Mouse (Mus musculus) left cerebral cortex, postnatal 14 days (tissue): ENCODE measurements at regions not wholly inside any gene's neighbourhood (a gene's known extent, or its start where the extent isn't known, plus 50 kb on each side); places are given as distances from the start of the nearest gene placed in this dataset.
A peak's percentile ranks its signal among the peaks of the same experiment; 100 is the strongest.

ENCODE experiments used
- DNase-seq, 2 experiments: peaks; one replicate each; pipeline ENCODE4 v3.0.0; 2021 to 2022; ENCODE audit warnings: low spot score in 2 of 2, mixed read lengths in 1 of 2
- intact Hi-C: fragments of 180-260 bp; cut with DNase I; formaldehyde crosslinking; loops from one replicate; pipeline ENCODE4 v1.15.1; 2025

DNA sequence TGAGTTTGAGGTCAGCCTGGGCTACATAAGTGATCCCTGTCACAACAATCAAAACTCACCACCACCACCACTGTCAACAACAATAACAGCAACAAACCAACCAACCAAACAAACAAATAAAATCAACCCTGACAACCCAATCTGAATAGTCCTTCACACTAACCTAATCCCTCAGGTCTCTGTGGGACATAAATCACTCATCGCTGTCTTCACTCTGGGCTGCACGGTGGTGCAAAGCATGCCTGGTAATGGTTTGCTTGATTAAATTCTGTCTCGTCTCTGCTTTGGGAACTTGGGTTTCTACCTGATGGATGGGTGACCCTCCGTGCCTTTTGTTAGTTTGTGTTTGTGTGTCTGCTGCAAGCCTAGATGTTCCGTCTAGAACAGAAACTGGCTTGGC is 100.6 kb downstream of the Slc17a6 start:
- intact Hi-C loops = no loop called here

DNA sequence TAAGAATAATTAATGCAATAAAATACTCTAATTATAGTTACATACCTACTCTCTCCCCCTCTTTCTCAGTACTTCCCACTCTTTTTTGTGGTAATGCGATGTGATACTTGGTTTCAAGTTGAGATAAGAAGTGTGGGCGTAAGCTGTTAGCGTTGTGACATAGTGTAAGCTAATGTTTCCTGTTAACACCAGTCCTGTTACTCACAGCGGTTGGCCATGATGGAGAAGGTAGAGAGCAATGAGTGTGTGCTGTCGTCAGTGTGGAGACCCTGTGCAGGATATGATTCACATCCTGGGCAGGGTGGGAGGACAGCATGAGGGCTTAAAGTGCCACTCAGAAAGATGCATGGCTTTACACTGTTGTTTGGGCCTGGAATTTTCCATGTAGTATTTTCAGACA is 102.1 kb downstream of the Slc17a6 start:
- DNase-seq = no peak
- intact Hi-C loops = no loop called here

More for the DNA sequence above, 100.6 kb downstream of the Slc17a6 start:
- no peak for DNase-seq

DNA sequence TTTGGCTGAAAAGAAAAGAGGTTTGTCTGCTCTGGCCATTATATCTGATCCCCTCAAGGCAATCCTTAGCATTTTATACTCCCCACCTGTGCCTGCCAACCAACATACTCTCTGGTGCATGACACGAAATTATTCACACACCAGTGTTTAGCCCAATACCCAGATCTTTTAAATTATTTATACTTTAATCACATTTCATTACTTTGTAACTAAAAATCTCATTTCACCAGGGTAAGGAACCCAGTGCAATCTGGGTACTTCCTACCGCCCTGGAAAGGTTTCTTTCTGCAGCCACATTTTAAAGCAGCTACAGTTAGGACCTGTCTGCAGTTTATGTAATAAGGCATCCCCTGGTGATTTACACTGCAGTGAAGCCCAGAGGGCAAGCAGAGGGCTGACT is 114.5 kb downstream of the Slc17a6 start:
- no peak for DNase-seq
- intact Hi-C loops = no loop called here

DNA sequence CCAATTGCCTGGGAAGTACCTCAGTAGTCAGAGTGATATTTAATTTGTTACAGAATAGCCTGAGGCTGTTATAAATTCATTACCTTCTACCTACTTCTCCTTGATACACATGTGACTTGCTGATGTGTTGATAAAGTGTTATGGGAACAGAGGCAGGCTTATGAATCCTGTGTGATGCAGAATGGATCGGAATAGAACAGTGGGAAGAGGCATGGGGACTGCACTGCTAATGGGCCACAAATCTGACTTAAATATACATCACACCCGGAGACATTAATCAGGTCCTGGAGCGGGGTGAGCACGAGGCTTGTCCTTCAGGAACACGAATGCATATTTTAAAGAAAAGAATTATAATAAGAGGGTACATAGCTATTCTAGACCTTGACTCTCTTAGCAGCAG is 117.8 kb downstream of the Slc17a6 start:
- DNase-seq = no peak

DNA sequence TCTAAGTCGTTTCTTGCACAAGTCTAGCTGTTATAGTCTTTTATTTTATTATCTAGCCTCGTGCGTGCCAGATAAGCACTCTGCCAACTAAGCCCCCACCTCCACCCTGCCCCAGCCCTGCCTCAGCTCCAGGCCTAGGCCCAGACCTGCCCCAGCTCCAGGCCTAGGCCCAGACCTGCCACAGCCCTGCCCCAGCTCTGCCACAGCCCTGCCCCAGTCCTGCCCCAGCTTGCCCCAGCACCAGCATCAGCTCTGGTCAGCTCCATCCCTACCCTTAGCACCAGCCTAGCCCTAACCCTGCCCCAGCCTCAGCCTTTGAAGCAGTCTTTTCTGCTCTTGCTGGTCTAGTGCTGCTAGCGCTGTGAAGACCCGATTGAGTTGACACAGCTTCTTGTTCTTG is 119.1 kb downstream of the Slc17a6 start:
- DNase-seq = no peak
- intact Hi-C loops = no loop called here

More for the DNA sequence above, 117.8 kb downstream of the Slc17a6 start:
- intact Hi-C loops = no loop called here

DNA sequence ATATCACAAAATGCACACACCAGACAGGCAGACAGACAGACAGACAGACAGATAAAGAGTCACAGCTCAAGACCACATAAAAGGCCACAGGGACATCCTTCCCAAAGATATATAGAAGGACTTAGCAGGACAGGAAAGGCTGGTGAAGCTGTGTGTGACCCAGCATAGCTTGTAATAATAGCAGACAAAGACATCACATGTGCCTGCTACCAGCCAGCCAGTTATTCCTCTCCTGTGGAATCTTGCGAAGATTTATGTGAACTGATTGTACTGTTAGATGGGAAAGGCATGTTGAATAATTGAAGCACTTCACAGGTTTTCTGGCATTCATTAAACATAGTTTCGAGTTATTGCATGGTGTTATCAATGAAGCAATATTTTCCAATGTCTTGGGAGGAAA is 119.1 kb upstream of the Gas2 start:
- DNase-seq = no peak
- intact Hi-C loops = no loop called here

DNA sequence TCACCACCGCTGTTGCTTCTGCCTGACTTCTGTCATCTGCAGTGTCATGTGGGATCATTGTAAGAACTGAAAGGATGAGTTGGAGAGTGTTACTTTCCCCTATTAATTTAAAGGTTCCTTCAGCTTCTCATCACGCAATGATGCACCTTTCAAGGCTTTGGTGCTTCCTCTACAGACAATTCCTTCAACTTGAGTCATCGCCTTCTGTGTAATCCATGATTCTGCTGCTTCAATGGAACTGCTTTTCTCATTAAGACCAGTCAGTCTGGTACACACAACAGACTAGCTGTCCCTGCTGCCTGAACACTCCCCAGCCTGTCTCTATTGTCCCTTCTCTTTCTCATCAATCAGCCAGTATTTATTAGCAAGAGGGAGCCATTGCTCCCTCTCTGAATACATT is 116.2 kb upstream of the Gas2 start:
- DNase-seq = no peak
- intact Hi-C loops = no loop called here

DNA sequence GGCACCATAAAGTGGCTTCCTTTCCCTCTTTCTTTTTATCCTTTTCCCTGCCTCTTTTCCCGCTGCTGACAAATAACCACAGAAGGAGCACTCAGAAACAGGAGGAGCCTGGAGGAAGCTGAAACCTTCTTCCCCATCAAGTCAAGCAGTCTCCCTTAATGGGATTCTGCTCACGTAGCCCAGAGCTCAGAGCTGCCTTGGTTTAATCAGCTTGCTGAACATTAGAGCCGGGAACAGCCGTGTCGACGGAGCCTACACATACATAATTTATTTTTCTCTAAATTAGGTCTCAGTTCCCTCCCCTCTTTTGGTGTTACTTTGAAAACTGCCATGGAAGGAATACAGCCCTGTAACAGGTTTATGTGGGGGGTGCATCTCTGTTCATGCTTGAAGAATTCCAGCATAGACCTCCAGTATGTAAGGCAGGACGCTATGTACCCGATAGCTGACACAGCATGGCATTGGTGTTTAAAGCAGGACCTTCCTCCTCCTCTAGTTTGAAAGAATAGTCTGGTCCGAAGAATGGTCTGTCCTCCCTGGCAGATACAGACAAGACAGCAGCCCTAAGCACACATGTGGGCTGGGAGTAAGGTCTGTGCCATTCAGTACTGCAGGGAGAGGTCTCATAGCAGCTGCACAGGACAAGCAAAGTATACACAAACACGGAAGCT is 113.0 kb upstream of the Gas2 start:
- intact Hi-C loops = no loop called here
- DNase-seq = peak; percentile 58 to 67

DNA sequence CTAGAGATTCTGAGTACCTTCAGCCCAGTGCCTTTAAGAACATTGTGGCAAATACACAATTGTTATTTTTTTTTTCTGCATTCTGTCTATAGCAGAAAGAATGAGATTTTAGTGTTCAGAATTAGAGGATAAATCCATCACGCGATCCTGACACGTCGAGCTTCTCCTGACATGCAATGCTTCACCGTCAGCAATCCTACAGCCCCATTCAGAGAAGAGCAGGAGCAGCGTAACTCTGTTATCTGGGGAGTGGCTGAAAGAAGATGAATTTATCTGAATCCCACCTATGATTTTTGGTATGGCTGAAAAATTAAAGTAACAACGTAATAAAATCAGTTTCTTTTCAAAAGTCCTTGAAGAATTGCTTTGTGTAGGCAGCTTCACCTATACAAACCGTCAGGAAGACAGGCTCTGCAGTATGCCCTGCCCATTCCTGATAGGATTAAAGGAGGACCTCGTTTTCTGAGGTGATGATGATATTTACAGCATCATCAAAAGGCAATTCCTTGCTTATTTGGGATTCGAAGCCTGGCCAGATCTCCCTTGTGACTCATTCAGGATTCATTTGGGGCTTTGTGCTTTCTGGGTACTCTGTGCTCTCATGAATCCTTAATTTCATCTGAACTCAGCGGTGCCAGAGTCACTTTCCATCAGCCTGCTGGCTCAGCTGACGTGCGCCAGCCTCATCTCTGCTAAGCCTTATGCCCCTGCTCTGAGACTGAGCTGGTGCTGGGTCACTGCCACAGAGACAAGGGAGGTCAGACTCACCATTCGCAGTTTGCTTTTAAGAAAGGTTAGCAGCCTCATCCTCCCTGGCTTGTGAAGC is 112.3 kb upstream of the Gas2 start:
- DNase-seq = peak; percentile 6 to 15

DNA sequence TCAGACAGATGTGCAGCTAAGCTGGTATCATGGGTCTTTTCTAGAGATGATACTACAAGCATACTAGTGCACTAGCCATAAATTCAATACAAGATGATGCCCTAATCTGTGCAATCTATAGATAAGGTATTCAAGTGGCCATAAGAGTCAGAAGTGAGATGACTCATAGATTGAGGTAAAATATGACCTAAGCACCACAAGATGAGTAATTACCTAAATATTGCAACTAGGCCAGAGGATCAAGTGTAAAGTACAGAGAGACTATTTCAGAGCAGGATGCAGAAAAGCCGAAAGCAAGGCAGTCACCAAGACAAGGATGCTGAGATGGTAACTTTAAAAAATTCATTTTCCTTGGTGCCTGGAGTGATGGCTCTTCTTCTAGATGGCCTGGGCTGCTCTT is 111.5 kb upstream of the Gas2 start:
- DNase-seq = no peak
- intact Hi-C loops = loop anchor here (10.0 kb wide), 1 partner anchor 125 kb away; the partner anchor contains the start of gene Slc17a6

More for the DNA sequence above, 112.3 kb upstream of the Gas2 start:
- intact Hi-C loops = loop anchor here (10.0 kb wide), 1 partner anchor 125 kb away; the partner anchor contains the start of gene Slc17a6

DNA sequence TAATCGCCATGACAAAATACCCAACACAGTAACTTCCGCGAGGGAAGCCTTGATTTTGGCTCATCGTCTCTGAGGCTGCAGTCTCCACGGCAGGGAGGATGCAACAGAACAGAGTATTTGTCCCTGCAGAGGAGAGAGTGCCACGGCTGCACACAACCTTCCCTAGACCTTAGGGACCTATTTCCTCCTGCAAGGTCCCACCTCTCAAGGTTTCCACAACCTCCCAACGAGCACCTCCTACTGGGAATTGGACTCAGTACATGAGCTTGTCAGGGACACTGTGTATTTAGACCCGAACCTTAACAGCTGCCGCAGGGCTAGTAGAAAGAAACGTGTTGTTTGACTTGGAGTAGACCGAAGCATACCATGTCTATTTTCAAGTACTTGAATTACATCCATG is 108.8 kb upstream of the Gas2 start:
- no peak for DNase-seq
- intact Hi-C loops = loop anchor here (10.0 kb wide), 1 partner anchor 128 kb away; the partner anchor contains the start of gene Slc17a6

DNA sequence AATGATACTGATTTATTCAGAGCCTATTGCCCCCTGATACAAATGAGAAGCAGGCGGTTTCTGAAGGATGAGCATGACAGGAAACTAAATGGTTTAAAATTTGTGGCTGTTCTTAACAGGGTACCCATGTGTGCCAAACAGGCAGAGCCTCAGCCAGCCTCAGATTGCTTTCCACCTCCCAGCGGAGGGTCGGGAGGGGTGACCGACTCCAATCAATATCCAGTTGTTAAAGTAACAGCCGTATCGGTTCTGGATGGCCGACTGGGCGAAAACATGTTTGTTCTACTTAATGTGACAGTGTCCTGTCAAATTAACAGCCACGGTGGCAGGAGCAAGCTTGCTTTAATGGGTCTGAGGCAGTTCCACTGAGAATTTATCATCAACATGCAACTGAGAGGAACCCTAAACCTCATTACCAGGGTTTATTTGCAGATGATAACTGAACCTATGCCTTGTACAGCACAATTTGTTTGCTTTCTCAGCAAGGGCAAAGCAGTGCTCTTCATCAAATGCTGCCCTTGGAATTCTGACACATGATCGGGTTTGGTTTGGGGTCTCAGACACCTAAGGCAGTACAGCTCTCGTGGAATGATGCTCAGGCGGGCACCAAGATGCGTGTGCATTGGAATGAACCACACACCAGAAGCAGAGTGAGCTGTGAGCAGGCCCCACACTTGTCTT is 107.5 kb upstream of the Gas2 start:
- DNase-seq = no peak
- intact Hi-C loops = loop anchor here (10.0 kb wide), 1 partner anchor 130 kb away; the partner anchor contains the start of gene Slc17a6

DNA sequence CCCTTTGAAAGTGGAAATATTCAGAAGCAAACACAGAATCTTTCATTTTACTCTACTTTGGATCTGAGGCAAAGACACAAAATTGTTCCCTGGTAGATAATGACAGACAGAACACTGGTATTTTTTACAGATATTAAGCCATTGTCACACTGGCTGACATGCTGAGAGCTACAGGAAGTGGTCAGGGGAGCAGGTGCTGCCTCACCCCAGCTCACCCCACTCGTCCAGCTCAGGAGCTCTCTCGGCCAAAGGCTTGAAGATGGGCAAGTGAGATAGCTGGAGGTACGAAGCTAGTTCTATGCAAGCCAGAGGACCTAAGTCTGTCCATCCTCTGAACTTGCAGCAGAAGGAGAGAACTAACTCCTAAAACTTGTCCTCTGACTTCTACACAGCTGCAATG is 105.6 kb upstream of the Gas2 start:
- no peak for DNase-seq
- intact Hi-C loops = loop anchor here (10.0 kb wide), 1 partner anchor 131 kb away; the partner anchor contains the start of gene Slc17a6

DNA sequence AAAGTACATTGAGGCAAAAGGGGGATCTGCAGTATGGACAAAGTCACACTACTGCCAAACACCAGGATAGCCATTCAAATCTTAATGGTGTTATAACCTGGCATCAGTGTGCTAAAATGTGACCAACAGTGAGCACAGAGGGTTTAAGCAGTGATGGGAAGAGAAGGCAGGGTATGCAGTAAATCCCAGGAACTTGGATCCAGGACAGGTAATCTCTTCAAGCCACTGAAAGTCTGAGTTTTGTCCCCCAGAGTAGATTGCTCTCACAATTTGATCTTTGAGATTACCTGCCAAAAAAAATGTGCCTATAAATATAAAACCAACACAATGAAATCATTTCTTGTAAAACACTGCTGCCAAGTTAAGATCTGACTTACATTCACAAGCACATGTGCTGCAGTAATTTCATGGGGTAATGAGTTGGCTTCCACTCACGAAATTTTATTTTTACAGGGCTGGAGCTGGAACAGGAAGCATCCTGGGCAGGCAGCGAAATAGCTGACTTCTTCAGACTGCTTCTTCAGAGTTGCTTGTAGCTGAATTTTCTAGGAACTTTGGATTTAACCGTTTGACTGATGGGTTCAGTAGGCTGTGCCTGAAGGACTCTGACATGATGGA is 102.2 kb upstream of the Gas2 start:
- intact Hi-C loops = loop anchor here (10.0 kb wide), 1 partner anchor 135 kb away; the partner anchor contains the start of gene Slc17a6
- DNase-seq = peak; percentile 28 to 46

DNA sequence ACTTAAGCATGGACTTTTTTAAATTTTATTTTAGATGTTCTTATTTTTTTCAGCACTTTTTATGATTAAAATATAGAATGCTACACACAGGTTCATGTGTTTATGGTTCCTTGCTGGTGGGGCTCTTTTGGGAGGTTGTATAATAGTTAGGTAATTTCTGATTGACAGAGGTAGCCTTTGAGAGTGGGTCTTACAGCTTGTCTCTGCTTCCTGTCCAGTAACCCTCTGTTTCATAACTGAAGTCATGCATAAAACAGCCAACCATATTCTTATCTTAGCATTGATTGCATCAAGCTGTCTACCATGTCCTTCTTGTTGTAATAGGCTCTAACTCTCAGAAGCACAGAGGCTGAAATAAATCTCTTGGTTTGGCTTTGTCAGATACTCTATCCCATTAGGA is 94.7 kb upstream of the Gas2 start:
- DNase-seq = no peak
- intact Hi-C loops = no loop called here

DNA sequence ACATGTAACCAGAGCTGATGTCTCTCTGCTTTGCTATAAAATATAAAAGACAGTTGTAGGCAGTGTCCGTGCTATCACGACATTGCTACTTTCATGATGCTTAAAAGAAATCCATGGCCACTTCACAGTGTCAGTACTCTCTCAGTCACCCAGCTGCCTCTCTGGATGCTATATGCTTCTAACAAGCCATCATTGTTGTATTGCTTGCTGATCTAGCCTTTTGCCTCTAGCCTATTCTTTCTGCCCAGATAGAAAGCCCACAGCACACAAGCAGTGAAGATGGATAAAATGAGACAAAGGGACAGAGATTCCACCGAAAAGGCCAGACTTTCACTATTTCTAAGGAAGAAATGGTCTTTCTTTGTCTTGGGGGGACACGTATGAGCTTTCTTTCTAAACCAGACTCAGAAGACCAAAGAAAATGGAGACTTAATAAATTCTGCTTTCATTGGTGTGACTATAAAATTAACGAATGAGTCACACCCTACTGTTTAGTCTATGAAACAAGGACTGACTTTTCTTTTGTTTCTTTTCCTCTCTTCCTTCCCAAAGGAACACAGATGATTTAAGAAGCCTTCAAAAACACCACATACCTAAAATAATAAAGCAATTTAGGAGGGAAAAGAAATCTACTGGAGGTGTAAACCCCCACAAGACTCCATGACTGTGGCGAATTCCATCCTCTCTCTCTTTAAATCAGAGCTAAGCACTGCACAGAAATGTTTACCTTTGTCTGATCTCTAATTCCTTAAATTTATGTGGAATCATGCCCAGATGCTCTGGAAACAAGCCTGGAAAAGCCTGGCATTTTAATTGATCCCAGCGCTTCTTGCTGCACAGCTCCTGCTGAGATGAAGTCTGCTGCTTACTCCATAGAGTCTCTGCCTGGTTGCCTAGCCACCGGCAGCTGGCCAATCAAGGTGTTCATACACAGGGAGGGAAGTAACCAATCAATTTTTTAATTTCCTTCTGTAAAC is 89.6 kb upstream of the Gas2 start:
- intact Hi-C loops = no loop called here
- DNase-seq = peak; percentile 25 to 27

DNA sequence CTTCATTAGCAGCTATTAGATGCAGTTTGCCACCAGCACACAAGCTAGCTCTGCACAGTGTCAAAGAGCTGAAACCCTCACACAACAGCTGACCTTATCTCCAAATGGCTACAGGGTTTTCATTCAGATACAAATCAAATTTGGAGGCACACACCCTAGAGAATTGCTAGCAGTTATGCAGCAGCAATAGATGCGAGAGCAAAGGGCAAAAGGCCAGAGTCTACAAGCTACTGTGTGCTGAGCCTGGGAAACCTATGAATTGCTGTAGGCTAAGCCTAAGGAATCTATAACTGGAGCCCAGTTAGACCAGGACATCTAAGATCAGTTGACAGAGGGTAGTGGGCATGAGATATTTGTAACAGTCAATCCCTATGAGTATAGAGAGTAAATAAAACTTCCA is 85.8 kb upstream of the Gas2 start:
- DNase-seq = no peak

DNA sequence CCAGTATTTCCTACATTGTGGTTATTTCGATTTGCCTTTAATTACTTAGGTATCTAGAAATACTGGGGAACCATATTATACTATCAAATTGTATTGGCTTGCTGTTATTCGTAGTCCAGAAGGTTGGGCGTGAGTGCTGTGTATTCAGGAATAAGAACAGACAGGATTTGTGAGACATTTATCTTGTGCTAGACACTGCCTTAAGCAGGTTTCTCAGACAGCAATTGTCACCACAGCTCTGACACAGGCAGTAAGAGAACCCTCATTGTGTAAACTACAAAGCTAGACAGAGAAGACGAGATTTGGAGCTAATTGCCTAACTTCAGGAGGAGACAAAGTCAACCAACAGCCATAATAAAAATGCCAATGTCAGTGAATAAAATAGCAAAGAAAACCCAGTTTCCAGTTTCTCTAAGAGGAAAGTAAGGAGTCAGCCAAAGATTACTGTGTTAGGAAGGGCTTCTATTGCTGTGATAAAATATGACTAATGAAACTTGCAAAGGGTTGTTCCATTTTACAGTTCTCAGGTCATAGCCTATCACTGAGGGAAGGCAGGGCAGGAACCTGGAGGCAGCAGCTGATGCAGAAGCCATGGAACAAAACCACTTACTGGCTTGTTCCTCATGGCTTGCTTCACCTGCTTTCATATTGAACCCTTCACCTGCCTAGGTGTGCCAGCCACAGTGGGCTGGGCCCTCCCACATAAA is 78.6 kb upstream of the Gas2 start:
- intact Hi-C loops = no loop called here
- no peak for DNase-seq

More for the DNA sequence above, 85.8 kb upstream of the Gas2 start:
- intact Hi-C loops = no loop called here
